Mouse (Mus musculus): ENCODE results near the gene Eif4a2.

GRCm38 (mm10) chr16:23130303-23130702, 23.1 kb downstream of the Eif4a2 start:
- no peak for TF ChIP-seq POLR2A (IDR thresholded peaks at IDR 0.05; ENCODE audit: low read depth, low read length)
- TF ChIP-seq NELFE (IDR thresholded peaks at IDR 0.05; ENCODE audit: low read depth, low read length) = no peak
- no peak for TF ChIP-seq ZC3H11A (IDR thresholded peaks at IDR 0.05; ENCODE audit: low read depth, low read length)
- TF ChIP-seq EP300 (IDR thresholded peaks at IDR 0.05; ENCODE audit: low read length) = no peak
- no peak for TF ChIP-seq MYC (IDR thresholded peaks at IDR 0.05; ENCODE audit: low read depth, low read length)
- TF ChIP-seq CTCF (conservative IDR thresholded peaks at IDR 0.05 in 1 of 2, IDR thresholded peaks at IDR 0.05 in 1 of 2; ENCODE audit: low read depth in 2 of 2, low read length in 2 of 2) = no peak
- TF ChIP-seq GABPA (IDR thresholded peaks at IDR 0.05; ENCODE audit: insufficient replicate concordance, low read depth, low read length) = no peak
